Mouse (Mus musculus) intestine, embryonic 14.5 days (tissue): Measurements from ENCODE around the gene Psmd13. TPM values are rescaled to one million over a fixed set of nuclear protein-coding genes. Genes with fewer than 3 reads are reported as not detected.
"Not testable (repeated sequence)": the region's sequence is repeated elsewhere in the genome, so short reads cannot be mapped to it uniquely, and the experiment has no call there.

Experiments
- ATAC-seq: fragments of 200-750 bp; cut with Nextera tagmentation; replicated peaks from 2 replicates; pipeline ENCODE4 v1.8.0; 2017; ENCODE audit warnings: low read depth, moderate number of reproducible peaks, moderate TSS enrichment, moderate library complexity; ENCODE audit not compliant: low FRiP score, low TSS enrichment
- DNase-seq: peaks from one replicate; pipeline ENCODE4 v3.0.0-alpha.2; 2018; ENCODE audit warnings: low spot score
- H3K27ac ChIP-seq: fragments of 300-500 bp; sonication (generic); 2 replicates; pipeline ENCODE4 v1.5.1; 2014; ENCODE audit warnings: low read depth, mild to moderate bottlenecking, control low read depth
- H3K27me3 ChIP-seq: fragments of 300-500 bp; sonication (generic); replicated peaks from 2 replicates; pipeline ENCODE4 v1.6.1; 2014; ENCODE audit warnings: low read length, control low read depth; ENCODE audit not compliant: control insufficient read depth, insufficient read depth
- H3K36me3 ChIP-seq: fragments of 300-500 bp; sonication (generic); 2 replicates; pipeline ENCODE4 v1.6.1; 2014; ENCODE audit warnings: low read length, control low read depth; ENCODE audit not compliant: control insufficient read depth, insufficient read depth
- H3K4me1 ChIP-seq: fragments of 300-500 bp; sonication (generic); replicated peaks from 2 replicates; pipeline ENCODE4 v1.6.1; 2014; ENCODE audit warnings: low read length, control low read depth, mixed read lengths; ENCODE audit not compliant: control insufficient read depth, insufficient read depth
- H3K4me2 ChIP-seq: fragments of 300-500 bp; sonication (generic); 2 replicates; pipeline ENCODE4 v1.6.1; 2014; ENCODE audit warnings: low read length
- H3K4me3 ChIP-seq: fragments of 300-500 bp; sonication (generic); 2 replicates; pipeline ENCODE4 v1.5.1; 2014; ENCODE audit warnings: low read depth, low read length, control low read depth, mixed read lengths
- H3K9ac ChIP-seq: fragments of 300-500 bp; sonication (generic); 2 replicates; pipeline ENCODE4 v1.6.1; 2014; ENCODE audit warnings: mild to moderate bottlenecking, low read length
- H3K9me3 ChIP-seq: fragments of 300-500 bp; sonication (generic); 2 replicates; pipeline ENCODE4 v1.6.1; 2016; ENCODE audit warnings: low read length, control low read depth; ENCODE audit not compliant: control insufficient read depth
- WGBS: fragments of 180-500 bp; shearing (Covaris S2); extraction: QIAGEN DNeasy Blood & Tissue Kit; methylation state at CpG from one replicate; pipeline ENCODE4 v1.1.7; 2014; 5-methylcytosine and 5-hydroxymethylcytosine counted together
- polyA plus RNA-seq: library from polyadenylated mRNA; unstranded; fragments of >200 nt; fragmentation: Nextera tagmentation; extraction: Ambion mirVana; gene quantifications from 2 replicates; pipeline ENCODE4 v1.2.1, GENCODE M21; 2014

Psmd13 gene
- polyA plus RNA-seq, 1 experiment from 2014 or later: 151 TPM

DNA sequence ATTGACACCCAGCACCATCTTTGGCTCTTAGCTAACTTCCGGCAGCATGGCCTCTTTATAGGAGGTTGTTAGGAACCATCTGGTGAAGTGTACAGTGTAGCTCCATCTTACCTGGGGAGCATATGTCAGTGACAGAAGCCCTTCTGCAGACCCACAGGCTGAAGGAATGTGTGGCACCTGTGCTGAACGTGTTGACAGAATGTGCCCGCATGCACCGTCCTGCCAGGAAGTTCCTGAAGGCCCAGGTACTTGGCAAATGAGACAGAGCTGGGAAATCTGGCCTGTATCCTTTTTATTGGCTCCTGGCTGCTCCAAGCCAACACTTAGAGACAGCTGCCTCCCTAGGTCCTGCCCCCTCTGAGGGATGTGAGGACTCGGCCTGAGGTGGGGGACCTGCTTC lies 21.0 kb upstream of the Psmd13 start:
- Histone ChIP-seq H3K27me3 (no peaks in the 10 kb centered on the region), H3K4me3 (no peak overlapping the region), H3K27ac (no peak overlapping the region), H3K9me3 (no peaks in the 10 kb centered on the region), H3K4me2 (no peak overlapping the region), H3K36me3 (peaks cover 68% of the 10 kb centered on the region), H3K9ac (no peak overlapping the region), H3K4me1 (peaks cover 10% of the 10 kb centered on the region)
- ATAC-seq (no peak), DNase-seq (no peak)
- 90% methylated on average over 5 of the region's 5 CpGs for WGBS

DNA sequence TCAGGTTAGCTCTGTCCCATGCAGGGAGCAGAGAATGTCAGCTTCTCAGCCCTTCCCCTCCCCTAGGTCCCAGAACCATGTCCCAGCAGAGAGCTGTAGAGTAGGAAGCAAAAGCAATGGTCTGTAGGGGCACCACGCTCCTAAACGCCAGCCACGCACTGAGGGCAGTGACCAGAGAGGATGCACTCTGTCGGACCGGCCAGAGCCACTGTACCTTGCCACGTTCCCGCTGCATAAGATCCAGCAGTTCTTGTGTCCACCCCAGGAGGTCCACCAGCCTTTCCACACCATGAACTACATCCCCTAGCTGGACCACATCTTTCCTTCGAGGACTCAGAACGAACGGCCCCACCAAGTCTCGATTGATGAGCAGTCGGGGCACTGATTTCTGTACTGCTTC lies 17.0 kb upstream of the Psmd13 start:
- Histone ChIP-seq H3K4me2 (no peak overlapping the region), H3K27me3 (no peaks in the 10 kb centered on the region), H3K36me3 (peaks cover 68% of the 10 kb centered on the region), H3K4me1 (no peaks in the 10 kb centered on the region), H3K4me3 (no peak overlapping the region), H3K9me3 (no peaks in the 10 kb centered on the region), H3K27ac (no peak overlapping the region), H3K9ac (no peak overlapping the region)
- WGBS: 90% methylated on average over 12 of the region's 12 CpGs
- ATAC-seq (no peak), DNase-seq (no peak)

DNA sequence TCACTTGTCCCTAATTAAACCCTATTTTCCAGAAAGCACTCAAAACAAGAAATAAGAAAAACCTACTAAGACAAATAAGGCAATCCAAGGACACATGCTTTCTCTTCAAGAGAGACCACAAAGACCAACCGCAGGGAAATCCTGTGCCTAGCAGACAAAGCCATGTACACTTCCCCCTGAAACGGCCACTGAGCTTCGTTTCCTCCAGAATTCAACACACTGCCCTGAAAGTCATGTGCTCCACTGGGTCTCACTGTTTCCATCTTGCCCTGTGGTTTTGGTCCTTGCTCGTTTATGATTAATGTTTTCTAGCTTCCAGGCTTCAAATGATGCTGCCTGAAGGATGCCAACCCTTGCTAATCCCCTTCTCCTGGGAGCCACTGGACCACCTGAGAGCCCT lies 7.5 kb upstream of the Psmd13 start:
- H3K9me3 ChIP-seq: no peaks in the 10 kb centered on the region
- WGBS: 89% methylated on average over 4 of the region's 4 CpGs
- no peak overlapping the region for H3K9ac ChIP-seq
- ATAC-seq (no peak), DNase-seq (no peak)
- H3K27ac ChIP-seq: no peak overlapping the region
- no peak overlapping the region for H3K4me3 ChIP-seq
- peaks cover 31% of the 10 kb centered on the region for H3K36me3 ChIP-seq
- no peak overlapping the region for H3K4me2 ChIP-seq
- H3K27me3 ChIP-seq: no peaks in the 10 kb centered on the region
- no peaks in the 10 kb centered on the region for H3K4me1 ChIP-seq

DNA sequence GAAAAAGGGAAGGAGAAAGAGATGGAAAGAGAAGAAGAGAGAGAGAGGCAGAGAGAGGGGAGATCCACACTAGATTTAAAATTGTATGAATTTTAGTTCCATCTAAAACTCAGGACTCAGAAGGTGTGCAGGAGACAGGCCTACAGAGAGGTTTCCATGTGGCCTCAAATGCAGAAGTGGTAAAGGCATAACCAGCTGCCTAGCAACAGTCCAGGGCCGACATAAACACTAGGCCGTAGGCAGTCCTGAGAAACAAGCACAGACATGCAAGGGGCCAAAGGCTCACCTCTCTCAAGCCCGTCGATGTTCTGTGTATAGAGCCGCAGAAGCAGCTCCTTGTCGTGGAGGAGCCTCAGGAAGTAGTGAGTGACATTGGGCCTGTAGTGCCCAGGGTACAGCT lies 4.4 kb upstream of the Psmd13 start:
- Histone ChIP-seq H3K27ac (no peak overlapping the region), H3K4me1 (peaks cover 9% of the 10 kb centered on the region), H3K4me3 (no peak overlapping the region), H3K36me3 (peaks cover 31% of the 10 kb centered on the region), H3K27me3 (no peaks in the 10 kb centered on the region), H3K9me3 (no peaks in the 10 kb centered on the region), H3K9ac (no peak overlapping the region), H3K4me2 (no peak overlapping the region)
- DNase-seq (no peak), ATAC-seq (no peak)
- WGBS: 78% methylated on average over 6 of the region's 6 CpGs

DNA sequence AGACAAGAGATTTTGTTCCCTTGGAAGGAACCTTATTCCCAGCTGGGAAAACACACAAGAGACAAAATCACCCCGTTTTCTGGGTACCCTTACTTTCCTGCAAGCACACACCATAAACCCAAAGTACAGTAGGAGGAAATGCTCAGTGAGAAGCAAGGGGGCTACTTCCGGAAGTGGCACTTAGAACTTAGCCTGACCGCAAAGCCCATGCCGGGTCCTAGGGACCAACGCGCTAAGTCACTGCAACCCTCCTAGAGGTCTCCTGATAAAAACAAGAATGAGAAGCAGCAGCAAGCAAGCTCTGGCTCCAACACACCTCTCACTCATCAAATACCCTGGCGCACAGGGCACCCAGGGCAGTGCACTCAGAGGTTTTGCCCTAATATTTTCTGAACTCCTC lies 2.4 kb upstream of the Psmd13 start:
- Histone ChIP-seq H3K36me3 (peaks cover 29% of the 10 kb centered on the region), H3K4me1 (peaks cover 14% of the 10 kb centered on the region), H3K4me2 (no peak overlapping the region), H3K9me3 (no peaks in the 10 kb centered on the region), H3K9ac (no peak overlapping the region), H3K27ac (no peak overlapping the region), H3K4me3 (no peak overlapping the region), H3K27me3 (no peaks in the 10 kb centered on the region)
- WGBS: 87% methylated on average over 7 of the region's 7 CpGs
- no peak for DNase-seq
- ATAC-seq: no peak

DNA sequence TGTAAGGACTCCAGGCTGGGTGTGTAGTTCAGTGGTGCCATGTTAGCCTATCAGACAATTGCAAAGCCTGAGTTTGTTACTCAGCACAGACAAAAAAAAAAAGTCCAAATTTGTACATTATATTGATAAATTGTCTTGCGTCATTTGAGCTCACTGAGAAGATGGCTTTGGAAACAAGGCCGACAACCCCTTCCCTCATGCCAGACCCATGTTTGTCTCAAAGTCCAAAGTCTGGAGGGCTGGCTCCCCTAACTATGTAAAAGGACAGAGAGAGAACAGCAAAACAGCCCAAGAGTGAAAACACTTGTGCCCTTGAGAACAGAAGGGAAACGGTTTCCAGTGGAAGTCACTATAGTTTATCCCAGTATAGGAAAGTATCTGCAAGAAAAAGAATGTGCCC lies 1.3 kb upstream of the Psmd13 start:
- Histone ChIP-seq H3K4me3 (no peak overlapping the region), H3K9ac (no peak overlapping the region), H3K36me3 (peaks cover 28% of the 10 kb centered on the region), H3K27ac (no peak overlapping the region), H3K27me3 (no peaks in the 10 kb centered on the region), H3K4me2 (peak overlapping the region; percentile 74; the same call in 1 of the 2 replicates), H3K4me1 (peaks cover 14% of the 10 kb centered on the region), H3K9me3 (no peaks in the 10 kb centered on the region)
- 74% methylated on average over 3 of the region's 3 CpGs for WGBS
- ATAC-seq (no peak), DNase-seq (no peak)

DNA sequence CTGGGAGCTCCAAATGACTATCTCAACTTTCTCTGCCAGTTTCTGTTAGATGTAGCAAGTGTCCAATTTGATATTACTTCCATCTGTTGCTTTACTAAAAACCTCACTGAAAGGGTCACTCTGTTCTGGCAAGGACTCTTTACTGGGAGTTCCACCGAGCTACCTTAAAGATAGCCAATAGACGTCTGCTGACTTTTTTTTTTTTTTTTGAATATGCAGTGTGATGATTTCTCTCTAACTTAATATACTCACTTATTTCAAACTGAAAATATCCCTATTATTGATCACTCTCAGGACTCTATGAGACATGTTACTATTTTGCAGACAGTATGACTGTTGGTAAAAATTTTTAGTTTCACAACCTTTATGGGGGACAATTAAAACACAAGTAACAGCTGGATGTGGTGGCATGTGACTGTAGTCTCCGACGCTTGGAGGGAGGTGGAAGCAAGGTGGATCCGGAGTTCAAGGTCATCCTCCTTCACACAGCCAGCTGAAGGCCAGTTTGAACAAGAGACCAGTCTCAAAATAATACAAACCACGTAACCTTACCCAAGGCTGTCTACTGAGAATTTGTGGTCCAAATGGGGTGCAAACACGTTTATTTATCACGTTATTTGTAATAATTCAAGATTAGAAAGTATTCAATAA lies 778 bp upstream of the Psmd13 start:
- H3K4me2 ChIP-seq: peak overlapping the region; percentile 74
- no peaks in the 10 kb centered on the region for H3K27me3 ChIP-seq
- ATAC-seq: no peak
- peaks cover 14% of the 10 kb centered on the region for H3K4me1 ChIP-seq
- peak overlapping the region; percentile 67 for H3K9ac ChIP-seq
- DNase-seq: no peak
- H3K36me3 ChIP-seq: peaks cover 29% of the 10 kb centered on the region
- peak overlapping the region; percentile 95 for H3K4me3 ChIP-seq
- 19% methylated on average over 8 of the region's 8 CpGs for WGBS
- H3K9me3 ChIP-seq: no peaks in the 10 kb centered on the region
- no peak overlapping the region for H3K27ac ChIP-seq

DNA sequence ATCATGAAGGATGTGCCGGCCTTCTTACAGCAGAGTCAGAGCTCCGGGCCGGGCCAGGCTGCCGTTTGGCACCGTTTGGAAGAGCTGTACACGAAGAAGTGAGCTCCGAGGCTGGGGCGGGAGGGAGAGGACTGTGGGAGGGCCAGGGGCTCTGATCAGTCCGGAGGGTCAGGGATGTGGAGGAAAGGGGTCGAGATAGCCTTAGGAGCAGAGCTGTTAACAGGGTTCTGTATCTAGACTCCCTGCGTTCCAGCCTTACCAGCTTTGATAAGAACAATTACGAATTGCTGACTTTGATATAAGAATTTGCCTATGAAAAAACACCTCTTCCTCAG lies 668 bp downstream of the Psmd13 start:
- Histone ChIP-seq H3K27ac (peak overlapping the region; percentile 87), H3K9me3 (no peaks in the 10 kb centered on the region), H3K27me3 (no peaks in the 10 kb centered on the region), H3K4me3 (peak overlapping the region; percentile 95), H3K4me1 (peaks cover 14% of the 10 kb centered on the region), H3K36me3 (peaks cover 30% of the 10 kb centered on the region), H3K9ac (peak overlapping the region; percentile 67), H3K4me2 (peak overlapping the region; percentile 74)
- DNase-seq (no peak), ATAC-seq (peak; percentile 40; the same call in 1 of the 2 replicates)
- under 1% methylated on average over 12 of the region's 12 CpGs for WGBS

DNA sequence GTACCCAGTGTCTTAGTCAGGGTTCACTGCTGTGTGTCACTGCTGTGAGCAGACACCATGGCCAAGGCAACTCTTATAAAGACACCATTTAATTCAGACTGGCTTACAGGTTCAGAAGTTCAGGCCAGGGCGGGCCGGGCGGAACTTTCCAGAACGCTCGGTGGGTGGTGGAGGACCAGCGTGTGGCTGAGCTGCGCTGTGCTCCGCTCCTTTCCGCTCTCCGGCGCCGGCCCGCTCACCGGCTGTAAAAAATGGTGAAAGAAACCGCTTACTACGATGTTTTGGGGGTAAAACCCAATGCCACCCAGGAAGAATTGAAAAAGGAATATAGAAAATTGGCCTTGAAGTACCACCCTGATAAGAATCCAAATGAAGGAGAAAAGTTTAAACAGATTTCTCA lies 8.9 kb downstream of the Psmd13 start:
- H3K27me3 ChIP-seq, H3K27ac ChIP-seq, H3K4me1 ChIP-seq, H3K4me3 ChIP-seq, H3K4me2 ChIP-seq, H3K9ac ChIP-seq, H3K9me3 ChIP-seq, DNase-seq, ATAC-seq: not testable (repeated sequence)
- peaks cover 80% of the 10 kb centered on the region for H3K36me3 ChIP-seq
- 96% methylated on average over 16 of the region's 16 CpGs for WGBS
